Mouse (Mus musculus): ENCODE results near the gene Gm17622.

DNA sequence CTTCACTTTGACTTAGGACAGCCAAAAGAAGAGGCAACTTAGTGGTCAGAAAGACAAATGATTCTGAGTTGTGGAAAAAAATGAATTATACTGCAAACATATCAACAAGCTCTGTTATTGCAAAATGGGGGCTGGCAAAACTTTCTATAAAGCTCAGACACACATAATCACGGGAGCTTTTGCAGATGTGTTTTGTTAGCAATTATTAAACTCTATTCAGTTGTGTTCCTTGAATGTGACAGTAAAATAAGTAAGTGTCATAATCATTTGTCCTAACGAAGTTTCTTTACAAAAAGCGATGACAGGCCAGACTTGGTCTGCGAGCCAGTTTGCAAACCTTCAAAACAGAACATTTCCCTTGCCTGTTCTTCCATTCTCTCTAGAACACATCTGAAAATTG, 17.0 kb downstream of the Gm17622 start:
- TF ChIP-seq CTCF (IDR thresholded peaks at IDR 0.05; ENCODE audit: control insufficient read depth, insufficient read depth, insufficient read length) = no peak
- no peak for TF ChIP-seq FOSL1 (IDR thresholded peaks at IDR 0.05; ENCODE audit: insufficient read depth, low read length, poor library complexity, severe bottlenecking)
- TF ChIP-seq CEBPB (IDR thresholded peaks at IDR 0.05; ENCODE audit: low read depth) = no peak

Measured in C2C12 (cell line).